Mouse (Mus musculus): ENCODE data around the gene Igfbp4.

Igfbp4 gene

GRCm38 (mm10) chr11:99083516-99083915, 42.5 kb downstream of the Igfbp4 start:
- DNase-seq = no peak

DNA sequence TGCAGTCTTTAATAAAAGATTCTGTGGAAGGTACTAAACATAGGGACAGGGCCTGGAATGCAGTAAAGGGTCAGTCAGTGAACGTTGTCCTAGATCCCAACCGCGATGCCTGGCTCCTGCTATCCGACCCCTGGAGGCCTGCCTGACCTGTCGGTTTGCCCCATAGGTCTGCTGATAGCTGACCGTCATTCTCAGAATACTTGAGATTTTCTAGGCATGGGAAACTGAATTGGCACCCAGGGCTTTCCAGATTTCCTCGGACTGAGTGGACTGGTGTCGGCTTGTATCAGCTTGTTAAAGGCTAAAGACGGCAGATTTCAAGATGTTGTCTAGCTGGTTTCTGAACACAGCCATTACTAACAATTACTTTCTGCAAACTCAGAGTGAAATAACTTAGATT, 43.3 kb downstream of the Igfbp4 start:
- DNase-seq = no peak

- DNase-seq = no peak
These were observed 47.4 kb downstream of the Igfbp4 start for GRCm38 (mm10) chr11:99088486-99088885.

DNA sequence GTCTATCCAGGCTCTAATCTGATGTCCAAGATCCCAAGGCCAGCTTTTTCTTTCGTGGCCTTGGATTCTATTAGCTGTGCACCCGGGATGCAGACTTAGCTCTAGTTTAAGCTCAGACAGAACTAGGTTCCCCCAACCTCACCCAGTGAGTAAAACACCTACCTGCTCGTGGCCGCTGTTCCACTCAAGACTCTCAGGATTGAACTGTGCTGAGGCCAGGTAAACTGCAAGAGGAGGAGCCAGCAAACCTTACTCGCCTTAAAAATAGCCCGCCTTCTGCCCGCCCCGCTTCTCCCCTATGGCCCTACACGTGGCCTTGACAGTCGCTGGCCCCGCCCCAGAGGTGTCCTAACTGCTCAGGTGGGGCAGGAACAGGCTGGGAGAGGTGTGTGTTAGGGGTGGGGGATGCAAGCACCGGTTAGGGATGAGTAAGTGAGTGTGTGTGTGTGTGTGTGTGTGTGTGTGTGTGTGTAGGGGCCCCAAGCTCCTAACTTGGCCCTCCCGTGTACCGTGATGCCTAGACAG, 48.1 kb downstream of the Igfbp4 start, which contains the start of gene Tns4:
Tns4 (minus strand) TSS at position 230 of the 525 bp plus-strand sequence.
- DNase-seq = no peak

DNA sequence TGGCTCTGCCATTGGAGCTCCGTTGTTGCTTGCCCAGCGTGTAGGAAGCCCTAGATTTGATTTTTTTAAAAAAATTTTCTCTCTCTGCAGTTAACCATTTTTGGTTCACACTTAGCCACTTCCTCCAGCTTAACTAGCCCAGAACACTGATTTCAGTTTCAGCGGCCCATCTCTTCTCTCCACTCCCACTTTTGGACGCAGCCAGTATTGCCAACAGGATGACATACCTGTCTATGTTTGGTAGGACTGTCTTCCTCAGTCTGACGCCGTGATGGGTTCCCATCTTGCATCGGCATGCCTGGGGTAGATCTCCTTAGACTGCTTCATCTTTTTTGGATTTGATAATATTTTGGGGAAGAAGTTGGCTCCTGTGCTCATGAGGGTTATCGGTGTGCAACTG, 49.3 kb downstream of the Igfbp4 start:
- DNase-seq = no peak

DNA sequence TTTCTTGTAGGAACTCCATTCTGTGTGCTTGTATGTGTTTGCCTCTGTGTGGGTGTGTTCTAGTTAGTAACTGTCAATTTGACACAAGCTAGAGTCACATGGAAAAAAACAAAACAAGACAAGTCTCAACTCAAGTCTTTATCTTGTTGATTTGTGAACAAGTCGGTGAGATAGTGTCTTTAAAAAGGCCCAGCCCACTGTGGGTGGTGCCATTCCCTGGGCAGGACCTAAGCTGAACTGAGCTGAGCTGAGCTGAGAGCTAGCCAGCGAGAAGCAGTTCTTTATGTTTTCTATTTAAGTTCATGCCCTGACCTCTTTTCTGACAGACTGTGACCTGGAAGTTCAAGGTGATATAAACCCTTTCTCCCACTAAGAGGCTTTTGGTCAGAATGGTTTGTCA, 50.6 kb downstream of the Igfbp4 start:
- no peak for DNase-seq

GRCm38 (mm10) chr11:99093740-99094139, 52.7 kb downstream of the Igfbp4 start:
- no peak for DNase-seq

GRCm38 (mm10) chr11:99094911-99095676, 54.0 kb downstream of the Igfbp4 start:
- no peak for DNase-seq

GRCm38 (mm10) chr11:99095759-99096158, 54.7 kb downstream of the Igfbp4 start:
- DNase-seq = no peak

GRCm38 (mm10) chr11:99096417-99096816, 55.4 kb downstream of the Igfbp4 start:
- no peak for DNase-seq

DNA sequence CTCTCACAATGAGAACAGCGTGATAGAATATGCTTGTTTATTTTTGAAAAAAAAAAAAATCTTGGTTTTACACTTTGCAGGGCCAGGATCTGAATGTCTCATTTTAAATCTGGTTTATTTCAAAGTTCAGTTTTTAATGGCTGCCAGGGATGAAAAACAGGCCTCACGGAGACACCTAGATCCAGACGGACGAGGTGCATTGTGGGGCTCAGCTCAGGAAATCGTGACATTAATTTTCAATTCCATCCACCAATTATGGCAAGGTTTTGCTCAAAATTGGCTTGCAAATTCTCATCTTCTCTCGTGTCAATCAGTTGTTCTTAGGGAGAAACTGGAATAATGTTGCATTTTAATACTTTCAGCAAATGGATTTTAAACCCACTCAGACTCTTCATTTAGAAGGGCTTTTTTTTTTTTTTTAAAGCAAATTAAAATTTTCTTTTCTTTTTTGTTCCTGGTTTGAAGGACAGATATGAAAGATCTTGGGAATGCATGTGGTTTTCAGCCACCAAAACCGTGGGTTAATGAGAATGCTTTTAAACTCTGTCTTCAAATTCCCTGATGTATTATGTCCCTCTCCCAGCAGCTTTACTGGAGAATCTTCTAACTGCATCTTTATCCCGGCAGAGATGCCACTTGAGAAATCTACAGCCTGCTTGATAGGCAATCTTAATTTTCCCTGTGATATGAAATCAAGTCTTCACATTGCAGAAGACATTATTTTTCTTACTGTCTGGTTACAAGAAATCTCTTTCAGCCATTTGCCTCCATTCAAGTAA, 56.1 kb downstream of the Igfbp4 start:
- DNase-seq = no peak

- no peak for DNase-seq
These were observed 57.9 kb downstream of the Igfbp4 start for GRCm38 (mm10) chr11:99098924-99099323.

DNA sequence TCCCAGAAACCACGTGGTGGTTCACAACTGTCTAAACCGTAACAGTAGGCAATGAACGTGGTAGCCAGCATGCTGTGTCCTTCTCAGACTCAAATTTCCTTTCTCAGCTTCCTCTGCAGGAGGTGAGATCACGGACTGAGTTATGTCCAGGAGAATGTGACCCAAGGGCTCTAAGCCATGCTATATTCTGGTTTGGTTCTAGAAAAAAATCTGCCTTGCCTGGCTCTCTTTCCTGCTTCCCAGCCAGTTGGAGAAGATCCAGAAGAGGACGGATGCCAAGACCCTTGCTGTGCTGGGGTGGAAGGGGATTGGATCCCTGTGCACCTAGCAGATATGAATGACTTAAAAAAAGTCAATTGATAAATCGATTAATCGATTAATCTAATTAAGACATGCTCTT, 58.5 kb downstream of the Igfbp4 start:
- DNase-seq = no peak

DNA sequence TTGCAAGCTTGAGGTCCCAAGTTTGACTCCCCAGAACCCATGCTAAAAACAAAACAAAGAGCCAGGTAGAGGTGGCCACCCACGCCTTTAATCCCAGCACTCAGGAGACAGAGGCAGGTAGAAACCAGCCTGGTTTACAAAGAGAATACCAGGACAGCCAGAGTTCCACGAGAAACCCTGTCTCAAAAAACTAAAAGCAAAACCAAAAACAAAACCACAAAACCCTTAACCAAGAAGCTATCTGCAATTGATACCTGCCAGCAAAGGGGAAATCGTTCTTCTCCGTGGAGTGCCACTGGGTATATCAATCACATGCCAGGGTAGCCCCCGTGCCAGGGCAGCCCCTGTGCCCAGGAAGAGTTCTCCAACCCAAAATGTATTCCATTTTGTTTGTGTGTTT, 59.2 kb downstream of the Igfbp4 start:
- DNase-seq = no peak

- DNase-seq = no peak
These were observed 60.6 kb downstream of the Igfbp4 start for GRCm38 (mm10) chr11:99101693-99102092.

DNA sequence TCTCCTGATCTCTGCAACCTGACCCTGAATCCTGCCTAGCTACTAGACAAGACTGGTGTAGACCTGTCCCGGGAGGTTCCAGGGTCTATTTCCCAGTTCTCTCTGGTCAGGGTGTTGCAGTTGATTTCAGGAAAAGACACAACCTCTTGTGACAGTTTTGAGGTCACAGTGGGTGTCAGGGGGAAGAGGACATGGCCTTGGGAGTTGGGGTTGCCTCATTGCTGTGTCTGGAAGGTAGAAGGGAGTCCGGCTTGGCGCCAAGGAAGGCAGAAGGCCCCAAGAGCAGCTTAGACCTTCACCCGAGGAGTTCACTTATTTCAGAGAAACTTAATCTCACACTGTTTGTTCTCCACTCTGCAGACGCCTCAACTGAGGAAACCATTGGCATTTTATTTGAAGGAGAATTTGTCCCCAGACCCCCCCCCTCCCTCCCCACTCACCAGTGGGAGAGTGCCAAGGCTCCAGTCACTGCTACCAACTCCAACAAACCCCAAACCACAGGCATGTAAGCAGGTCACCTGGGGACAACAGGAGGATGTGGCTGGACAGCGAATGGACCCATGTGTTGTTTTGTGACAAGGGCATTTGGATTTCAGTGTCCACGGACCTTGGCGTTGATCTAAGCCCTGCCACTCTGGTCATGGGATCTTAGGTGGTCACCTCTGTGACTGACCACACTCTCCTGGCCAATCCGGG, 61.7 kb downstream of the Igfbp4 start:
- no peak for DNase-seq
